Mouse (Mus musculus) midbrain, postnatal 0 days (tissue): ENCODE measurements around the gene Eif4h. TPM values are rescaled to one million over a fixed set of nuclear protein-coding genes. Genes with fewer than 3 reads are reported as not detected.
"Not testable (repeated sequence)": the region's sequence is repeated elsewhere in the genome, so short reads cannot be mapped to it uniquely, and the experiment has no call there.

ENCODE experiments used
- ATAC-seq: fragments of 200-750 bp; cut with Nextera tagmentation; 2 replicates; pipeline ENCODE4 v1.8.0; 2017; ENCODE audit warnings: moderate number of reproducible peaks, mild to moderate bottlenecking, moderate TSS enrichment, moderate library complexity; ENCODE audit not compliant: low FRiP score
- DNase-seq: peaks from one replicate; pipeline ENCODE4 v3.0.0-alpha.2; 2015; ENCODE audit warnings: low spot score
- H3K27ac ChIP-seq: fragments of 300-500 bp; sonication (generic); 2 replicates; pipeline ENCODE4 v1.5.1; 2014; ENCODE audit warnings: low read depth, mild to moderate bottlenecking, low read length, mixed read lengths
- H3K27me3 ChIP-seq: fragments of 300-500 bp; sonication (generic); 2 replicates; pipeline ENCODE4 v1.6.1; 2014; ENCODE audit warnings: low read length, control low read depth, mixed read lengths; ENCODE audit not compliant: insufficient read depth
- H3K36me3 ChIP-seq: fragments of 300-500 bp; sonication (generic); 2 replicates; pipeline ENCODE4 v1.6.1; 2014; ENCODE audit warnings: low read length, control low read depth, mixed read lengths; ENCODE audit not compliant: insufficient read depth
- H3K4me1 ChIP-seq: fragments of 300-500 bp; sonication (generic); 2 replicates; pipeline ENCODE4 v1.6.1; 2014; ENCODE audit warnings: mild to moderate bottlenecking, control low read depth, antibody characterized with exemption, low read length, mixed read lengths; ENCODE audit not compliant: insufficient read depth
- H3K4me2 ChIP-seq: fragments of 300-500 bp; sonication (generic); 2 replicates; pipeline ENCODE4 v1.6.1; 2014; ENCODE audit warnings: low read depth, mild to moderate bottlenecking, low read length, mixed read lengths; ENCODE audit not compliant: poor library complexity, severe bottlenecking
- H3K4me3 ChIP-seq: fragments of 300-500 bp; sonication (generic); 2 replicates; pipeline ENCODE4 v1.5.1; 2014; ENCODE audit warnings: low read depth, mild to moderate bottlenecking, low read length, moderate library complexity
- H3K9ac ChIP-seq: fragments of 300-500 bp; sonication (generic); replicated peaks from 2 replicates; pipeline ENCODE4 v1.6.1; 2014; ENCODE audit warnings: mild to moderate bottlenecking, low read length, moderate library complexity, mixed read lengths; ENCODE audit not compliant: poor library complexity, severe bottlenecking
- H3K9me3 ChIP-seq: fragments of 300-500 bp; sonication (generic); 2 replicates; pipeline ENCODE4 v1.6.1; 2016; ENCODE audit warnings: low read length, control low read depth
- CTCF ChIP-seq: IDR thresholded peaks from 2 replicates; pipeline ENCODE4 v1.5.1; 2016; ENCODE audit warnings: antibody characterized with exemption, mild to moderate bottlenecking
- WGBS: fragments of 180-500 bp; shearing (Covaris S2); extraction: QIAGEN DNeasy Blood & Tissue Kit; methylation state at CpG from one replicate; pipeline ENCODE4 v1.1.7; 2014; 5-methylcytosine and 5-hydroxymethylcytosine counted together
- polyA plus RNA-seq: library from polyadenylated mRNA; unstranded; fragments of >200 nt; fragmentation: Nextera tagmentation; extraction: Ambion mirVana; gene quantifications from 2 replicates; pipeline ENCODE4 v1.2.1, GENCODE M21; 2015
- total RNA-seq: library from RNA; depleted of rRNA; stranded (reverse); fragments of >200 nt; gene quantifications from 2 replicates; pipeline ENCODE4 v1.2.3, GENCODE M21; 2014

Eif4h gene
- total and polyA plus RNA-seq, 2 experiments from 2014 or later = 302 to 435 TPM

DNA sequence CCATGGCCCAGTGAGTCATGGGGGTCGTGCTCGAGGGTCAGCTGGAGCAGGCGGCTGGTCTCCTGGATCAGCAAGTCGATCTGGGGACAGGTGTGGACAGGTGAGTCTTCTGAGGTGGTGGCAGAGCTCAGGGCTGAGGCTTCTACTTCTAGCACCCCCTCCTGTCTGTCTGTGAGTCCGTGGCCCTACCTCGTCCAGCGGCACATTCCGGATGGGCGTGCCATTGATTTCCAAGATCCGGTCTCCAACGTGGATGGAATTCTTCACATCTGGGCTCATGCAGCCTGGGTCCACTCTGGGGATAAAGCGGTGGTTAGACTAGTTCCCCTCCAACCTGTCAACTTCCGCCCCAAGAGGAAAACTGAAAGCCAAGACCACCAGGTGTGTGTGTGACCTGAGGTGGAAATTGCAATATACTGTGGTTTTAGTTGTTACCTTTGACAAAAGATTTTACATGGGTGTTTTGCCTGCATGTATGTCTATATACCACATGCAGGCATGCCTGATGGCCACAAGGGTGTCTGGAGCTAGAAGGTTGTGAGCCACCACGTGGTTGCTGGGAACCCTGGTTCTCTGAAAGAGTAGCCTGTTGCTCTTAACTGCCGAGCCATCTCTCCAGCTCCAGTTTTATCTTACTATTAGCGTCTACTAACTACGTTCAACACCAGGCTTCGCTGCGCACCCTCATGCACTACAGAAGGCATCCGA, 29.9 kb upstream of the Eif4h start:
- no peak for DNase-seq
- no peaks in the 10 kb centered on the region for H3K9me3 ChIP-seq
- WGBS = 82% methylated on average over 20 of the region's 20 CpGs
- no peaks in the 10 kb centered on the region for H3K27me3 ChIP-seq
- H3K4me3 ChIP-seq = no peak overlapping the region
- peak; percentile 33; the same call in 1 of the 2 replicates for TF ChIP-seq CTCF
- no peaks in the 10 kb centered on the region for H3K4me1 ChIP-seq
- peaks cover 72% of the 10 kb centered on the region for H3K36me3 ChIP-seq
- H3K4me2 ChIP-seq = no peak overlapping the region
- no peak for ATAC-seq
- H3K9ac ChIP-seq = no peak overlapping the region
- no peak overlapping the region for H3K27ac ChIP-seq

DNA sequence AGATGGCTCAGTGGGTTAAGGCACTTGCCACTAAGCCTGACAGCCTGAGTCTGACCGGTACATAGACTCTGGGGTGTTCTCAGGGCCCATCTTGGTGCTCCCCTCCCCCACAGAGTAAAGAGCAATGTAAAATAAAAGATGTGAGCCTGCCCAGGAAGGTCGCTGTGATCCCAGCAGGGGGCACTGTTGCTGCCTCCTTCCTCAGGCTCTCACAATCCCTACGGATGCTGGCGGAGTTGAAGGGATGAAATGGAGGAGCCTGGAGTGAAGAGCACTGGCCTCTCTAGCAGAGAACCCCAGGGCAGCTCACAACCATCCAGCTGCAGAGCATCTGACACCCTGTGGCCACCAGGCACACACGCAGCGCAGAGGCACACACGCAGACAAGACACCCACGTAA, 29.2 kb upstream of the Eif4h start:
- Histone ChIP-seq H3K36me3 (peaks cover 78% of the 10 kb centered on the region), H3K9ac (no peak overlapping the region), H3K4me2 (no peak overlapping the region), H3K9me3 (no peaks in the 10 kb centered on the region), H3K4me3 (no peak overlapping the region), H3K27ac (no peak overlapping the region), H3K4me1 (no peaks in the 10 kb centered on the region), H3K27me3 (no peaks in the 10 kb centered on the region)
- TF ChIP-seq CTCF = peak; percentile 68
- WGBS = 29% methylated on average over 8 of the region's 8 CpGs
- peak; percentile 52 for DNase-seq
- no peak for ATAC-seq

- 70% methylated on average over 4 of the region's 4 CpGs for WGBS
- no peaks in the 10 kb centered on the region for H3K9me3 ChIP-seq
- H3K4me2 ChIP-seq = no peak overlapping the region
- peak; percentile 47 for ATAC-seq
- DNase-seq = no peak
- no peak overlapping the region for H3K4me3 ChIP-seq
- no peaks in the 10 kb centered on the region for H3K4me1 ChIP-seq
- no peaks in the 10 kb centered on the region for H3K27me3 ChIP-seq
- no peak for TF ChIP-seq CTCF
- H3K9ac ChIP-seq = no peak overlapping the region
- H3K36me3 ChIP-seq = peaks cover 45% of the 10 kb centered on the region
- H3K27ac ChIP-seq = no peak overlapping the region
Measured at GRCm38 (mm10) chr5:134656708-134657107, 17.4 kb upstream of the Eif4h start.

DNA sequence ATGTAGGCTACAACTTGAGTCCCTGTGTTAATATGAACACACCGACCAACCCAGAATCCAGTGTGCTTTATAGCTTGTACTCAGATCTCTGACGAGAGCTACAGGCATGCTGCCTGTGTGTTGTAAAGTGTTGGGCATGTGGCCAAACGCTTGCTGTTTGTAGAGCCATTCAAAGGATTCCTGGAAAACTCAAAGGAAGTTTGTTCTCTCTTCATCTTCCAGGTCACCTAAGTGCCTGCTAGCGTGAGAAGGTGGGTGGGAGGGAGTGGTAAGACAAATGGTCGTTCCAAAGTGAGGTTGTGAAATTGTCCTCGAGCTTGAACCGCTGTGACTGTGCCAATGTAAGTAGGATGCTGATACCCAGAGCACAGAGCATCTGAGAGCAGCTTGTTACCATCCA, 12.7 kb upstream of the Eif4h start:
- Histone ChIP-seq H3K9me3 (no peaks in the 10 kb centered on the region), H3K4me3 (no peak overlapping the region), H3K27me3 (no peaks in the 10 kb centered on the region), H3K4me1 (no peaks in the 10 kb centered on the region), H3K36me3 (peaks cover 5% of the 10 kb centered on the region), H3K27ac (no peak overlapping the region), H3K4me2 (no peak overlapping the region), H3K9ac (no peak overlapping the region)
- 62% methylated on average over 7 of the region's 7 CpGs for WGBS
- ATAC-seq (no peak), DNase-seq (no peak)
- TF ChIP-seq CTCF = no peak

GRCm38 (mm10) chr5:134650926-134651325, 11.6 kb upstream of the Eif4h start:
- WGBS = 53% methylated on average over 4 of the region's 5 CpGs
- DNase-seq (no peak), ATAC-seq (no peak)
- Histone ChIP-seq H3K27me3 (no peaks in the 10 kb centered on the region), H3K9ac (no peak overlapping the region), H3K4me3 (no peak overlapping the region), H3K4me1 (no peaks in the 10 kb centered on the region), H3K27ac (no peak overlapping the region), H3K4me2 (no peak overlapping the region), H3K9me3 (no peaks in the 10 kb centered on the region), H3K36me3 (no peaks in the 10 kb centered on the region)
- peak; percentile 59 for TF ChIP-seq CTCF

- H3K4me2 ChIP-seq, DNase-seq: not testable (repeated sequence)
Measured at GRCm38 (mm10) chr5:134648976-134649375, 9.7 kb upstream of the Eif4h start.

More at GRCm38 (mm10) chr5:134648976-134649375, 9.7 kb upstream of the Eif4h start:
- H3K9ac ChIP-seq, H3K9me3 ChIP-seq, ATAC-seq, H3K4me3 ChIP-seq, H3K27me3 ChIP-seq, H3K27ac ChIP-seq, H3K4me1 ChIP-seq, H3K36me3 ChIP-seq: not testable (repeated sequence)
- 81% methylated on average over 3 of the region's 4 CpGs for WGBS
